Mouse (Mus musculus) layer of hippocampus, postnatal 25 days (tissue): ENCODE results near the gene Pacs2. TPM values are rescaled to one million over a fixed set of nuclear protein-coding genes. Genes with fewer than 3 reads are reported as not detected.

Source experiments
- DNase-seq, 2 experiments: peaks; one replicate each; pipeline ENCODE4 v3.0.0; 2022; ENCODE audit warnings: mixed read lengths in 2 of 2, low spot score in 1 of 2; ENCODE audit errors: extremely low spot score in 1 of 2
- total RNA-seq, 2 experiments: library from RNA; stranded (reverse); gene quantifications; 2 replicates each; pipeline ENCODE4 v1.2.3; 2021

Gene Pacs2
- total RNA-seq = 10 to 100 TPM; 94.2 to 97.8 TPM

DNA sequence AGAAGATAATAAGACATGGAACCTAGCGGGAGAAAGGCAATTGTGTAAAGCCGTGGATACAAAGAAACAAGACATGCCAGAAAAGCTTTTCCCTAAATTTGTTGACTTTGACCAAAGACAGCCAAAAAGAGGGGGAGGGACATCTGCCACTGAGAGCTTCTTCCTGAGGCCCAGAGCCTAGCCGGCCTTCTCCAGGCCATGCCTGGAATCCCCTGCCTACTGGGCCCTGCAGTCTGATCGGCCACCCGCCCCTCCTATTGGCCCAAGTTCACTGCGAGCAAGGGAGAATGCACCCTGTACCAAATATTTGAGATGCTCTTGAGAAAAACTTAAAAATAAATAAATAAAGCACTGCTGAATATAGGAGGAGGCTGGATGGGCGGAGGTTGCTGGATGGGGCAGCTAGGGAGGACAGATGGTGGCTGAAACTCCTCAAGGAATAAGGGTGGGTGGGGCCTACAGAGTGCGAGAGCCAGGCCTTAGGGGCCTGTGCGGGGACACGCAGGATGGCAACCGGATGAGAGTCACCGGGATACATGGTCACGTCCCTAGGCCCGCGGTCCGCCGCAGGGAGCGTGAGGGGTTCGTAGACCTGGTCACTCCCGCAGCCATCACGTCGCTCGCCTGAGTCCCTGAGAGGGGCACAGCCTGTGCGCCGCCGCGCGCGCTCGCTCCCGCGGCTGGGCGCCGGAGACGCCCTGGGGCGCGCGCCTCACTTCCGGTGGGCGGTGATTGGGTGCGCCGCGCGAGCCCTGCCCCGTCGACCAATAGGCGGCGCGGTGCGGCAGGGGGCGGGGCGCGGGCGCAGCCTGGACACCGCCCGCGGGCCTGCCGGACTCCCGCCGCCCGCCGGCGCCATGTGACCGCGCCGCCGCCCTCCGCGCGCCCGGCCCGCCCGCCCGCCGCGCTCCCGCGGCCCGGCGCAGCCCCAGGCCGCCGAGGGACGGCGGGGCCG is at the start of gene Pacs2:
Gene Pacs2 (plus strand): TSS at position 905 of the 955 bp plus-strand sequence.
- DNase-seq = peak; percentile 86 to 88

GRCm38 (mm10) chr12:112965783-112966182 is 48.5 kb upstream of the Pacs2 start:
- DNase-seq = no peak

DNA sequence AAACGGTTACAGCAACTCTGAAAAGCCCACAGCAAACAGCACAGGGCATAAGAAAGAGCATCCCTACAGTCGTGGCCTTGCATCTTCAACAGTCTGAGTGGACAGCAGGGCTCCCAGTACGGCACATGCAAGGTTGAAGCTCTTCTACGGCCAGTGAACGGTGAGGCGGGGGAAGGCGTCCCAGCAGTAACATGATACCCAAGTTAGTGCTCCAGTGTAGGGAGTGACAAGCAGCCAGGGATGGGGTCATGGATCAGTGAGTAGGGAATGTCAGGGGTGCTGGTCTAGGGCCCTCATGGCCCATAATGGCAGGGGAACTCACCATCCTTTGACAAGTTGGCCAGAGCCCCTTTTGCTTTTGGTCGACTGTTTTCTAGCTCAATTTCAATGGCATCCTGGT is 45.4 kb upstream of the Pacs2 start:
- DNase-seq = no peak

GRCm38 (mm10) chr12:112969616-112970015 is 44.7 kb upstream of the Pacs2 start:
- DNase-seq = no peak

- DNase-seq = no peak
These were observed 39.6 kb upstream of the Pacs2 start for GRCm38 (mm10) chr12:112974736-112975135.

DNA sequence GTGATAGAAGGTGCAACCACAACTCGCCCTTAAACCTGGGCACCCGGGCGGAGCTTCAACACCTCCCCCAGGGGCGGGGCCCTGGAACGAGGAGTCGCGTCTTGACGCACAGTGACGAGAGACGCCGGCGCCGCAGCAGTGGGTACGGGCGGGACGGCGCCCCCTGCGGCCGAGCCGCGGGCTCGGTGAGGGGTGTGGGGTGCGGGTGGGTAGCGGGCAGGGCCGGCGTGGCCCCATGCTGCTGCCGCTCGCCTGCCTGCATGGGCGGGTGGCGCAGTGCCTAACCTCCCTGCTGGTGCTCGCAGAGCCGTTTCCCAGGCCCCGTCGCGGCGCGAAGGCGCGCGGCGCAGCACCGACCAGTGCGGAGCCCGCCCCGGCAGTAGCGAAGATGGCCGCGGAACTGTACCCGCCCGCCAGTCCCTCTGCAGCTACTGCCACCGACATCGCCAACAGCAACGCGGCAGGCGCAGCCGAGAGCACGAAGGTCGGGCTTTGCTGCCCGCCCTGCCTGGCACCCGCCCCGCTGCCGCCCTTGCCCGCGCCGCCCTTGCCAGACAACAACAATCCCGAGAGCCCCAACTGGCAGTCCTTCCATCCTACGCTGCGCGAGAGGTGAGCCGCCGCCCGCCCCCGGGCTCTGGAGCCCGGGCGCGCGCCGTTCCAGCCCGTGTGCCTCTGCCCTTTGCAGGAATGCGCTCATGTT is 37.8 kb upstream of the Pacs2 start, which contains the start of gene Btbd6:
Gene Btbd6 (plus strand): TSS at position 112 of the 703 bp plus-strand sequence.
- peak; percentile 80 to 88 for DNase-seq

- DNase-seq = no peak
These were observed 37.2 kb upstream of the Pacs2 start for GRCm38 (mm10) chr12:112977156-112977555.

DNA sequence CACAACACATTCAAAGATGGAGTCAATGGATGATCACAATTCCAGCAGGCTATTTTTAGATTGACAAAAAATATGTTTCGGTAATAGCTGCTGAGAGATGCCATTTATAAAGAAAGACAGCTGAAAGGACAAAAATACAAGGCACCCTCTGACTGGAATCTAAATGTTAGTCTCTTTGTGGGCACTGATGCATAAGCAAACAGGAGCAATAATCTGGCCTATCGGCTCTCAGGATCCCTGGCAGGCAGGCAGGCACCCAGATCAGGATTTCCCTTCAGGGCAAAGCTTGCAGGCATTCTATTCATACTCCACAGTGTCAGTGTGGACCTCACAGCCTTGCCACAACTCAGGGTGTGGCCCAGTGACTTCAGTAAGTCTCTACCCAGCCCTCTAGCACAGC is 32.3 kb upstream of the Pacs2 start:
- DNase-seq = no peak

GRCm38 (mm10) chr12:112985346-112985745 is 29.0 kb upstream of the Pacs2 start:
- no peak for DNase-seq

DNA sequence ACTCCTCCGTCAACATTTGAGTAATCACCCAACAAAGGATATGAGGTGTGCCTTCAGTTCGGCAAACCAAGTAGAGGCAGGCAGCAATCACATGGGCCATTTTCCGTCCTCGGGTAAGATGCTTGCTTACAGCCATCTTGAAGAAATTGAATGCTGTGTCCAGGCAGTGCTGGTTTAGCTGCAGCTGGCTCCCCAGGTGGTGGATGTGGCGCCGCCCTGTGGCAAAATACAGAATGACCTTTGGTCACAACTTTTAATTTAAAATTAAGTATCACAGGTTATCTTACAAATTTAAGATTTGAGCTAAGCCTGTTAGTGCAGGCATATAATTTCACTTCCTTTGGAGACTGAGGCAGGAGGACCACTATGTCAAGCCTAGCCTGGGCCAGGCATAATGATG is 26.4 kb upstream of the Pacs2 start:
- DNase-seq = peak in 1 of 2 experiments; percentile 40

DNA sequence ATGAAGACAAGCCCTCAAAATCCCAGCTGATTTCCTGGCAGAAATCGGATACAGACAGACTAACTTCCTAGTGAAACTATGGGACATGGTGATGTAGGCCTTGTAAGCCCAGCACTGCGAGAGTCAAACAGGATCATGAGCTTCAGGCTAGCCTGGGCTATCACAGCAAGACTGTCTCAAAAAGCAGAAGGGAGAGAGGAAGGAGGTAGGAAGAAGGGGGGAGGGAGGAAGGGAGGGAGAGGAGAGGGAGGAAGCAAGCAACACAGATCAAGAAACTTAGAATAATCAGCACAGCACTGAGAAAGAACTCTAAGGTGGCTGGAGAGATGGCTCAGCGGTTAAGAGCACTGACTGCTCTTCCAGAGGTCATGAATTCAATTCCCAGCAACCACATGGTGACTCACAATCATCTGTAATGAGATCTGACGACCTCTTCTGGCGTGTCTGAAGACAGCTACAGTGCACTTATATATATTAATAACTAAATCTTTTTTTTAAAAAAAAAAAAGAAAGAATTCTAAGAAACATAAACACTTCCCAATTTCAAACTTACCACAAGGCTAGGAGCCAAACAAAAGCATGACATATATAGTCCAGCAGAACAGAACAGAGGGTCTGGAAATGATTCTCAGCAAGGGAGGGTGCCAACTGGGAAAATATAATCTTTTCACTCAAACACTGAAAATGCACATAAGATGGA is 23.5 kb upstream of the Pacs2 start:
- DNase-seq = no peak

DNA sequence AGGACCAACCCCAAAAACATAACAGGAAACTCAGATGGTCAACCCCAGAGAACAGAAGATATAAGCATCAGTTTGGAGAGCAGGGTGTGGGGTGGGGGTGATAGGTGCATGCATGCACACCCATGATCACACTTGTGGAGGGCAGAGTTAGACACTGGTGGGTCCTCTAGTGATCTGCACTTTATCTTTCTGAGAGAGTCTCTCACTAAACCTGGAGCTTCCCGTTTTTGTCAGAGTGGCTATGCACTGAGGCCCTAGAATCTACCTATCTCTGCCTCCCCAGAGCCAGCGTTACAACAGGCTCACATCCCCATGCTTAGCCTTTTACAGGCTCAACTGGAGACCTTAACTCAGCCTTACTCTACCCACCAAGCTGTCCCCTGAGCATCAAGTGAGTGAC is 22.9 kb upstream of the Pacs2 start:
- DNase-seq = no peak

GRCm38 (mm10) chr12:112994153-112994552 is 20.2 kb upstream of the Pacs2 start:
- no peak for DNase-seq

- DNase-seq = peak in 1 of 2 experiments; percentile 51
These were observed 14.6 kb upstream of the Pacs2 start for GRCm38 (mm10) chr12:112999569-113000293.

- DNase-seq = peak; percentile 76 to 88
These were observed 13.8 kb upstream of the Pacs2 start, which contains the start of gene Brf1 for GRCm38 (mm10) chr12:113000294-113001132. Gene Brf1, minus strand, starts transcription at chr12:113000704.

GRCm38 (mm10) chr12:113001133-113001474 is 13.2 kb upstream of the Pacs2 start:
- DNase-seq = no peak

- no peak for DNase-seq
These were observed 11.6 kb upstream of the Pacs2 start for GRCm38 (mm10) chr12:113002667-113003066.

- DNase-seq = no peak
These were observed 10.3 kb upstream of the Pacs2 start for GRCm38 (mm10) chr12:113004011-113004410.

DNA sequence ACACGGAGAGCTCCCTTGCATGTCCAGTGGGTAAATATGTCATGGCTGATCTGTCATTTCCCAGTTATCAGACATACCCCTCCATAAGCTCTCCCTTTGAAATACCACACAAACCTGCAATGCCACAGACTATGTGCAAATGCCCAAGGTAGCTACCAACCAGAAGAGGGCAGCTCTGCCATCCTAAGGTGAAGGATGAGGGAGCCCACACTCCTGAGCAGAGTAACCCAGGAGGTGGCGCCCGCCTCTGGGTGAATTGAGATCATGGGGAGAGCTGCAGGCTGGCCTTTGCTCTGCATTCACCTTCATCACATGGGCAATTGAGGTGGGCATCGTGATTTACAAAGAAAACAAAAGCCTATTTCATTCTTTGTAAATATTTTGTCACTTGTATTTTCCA is 9.3 kb upstream of the Pacs2 start:
- DNase-seq = peak in 1 of 2 experiments; percentile 53
